Mouse (Mus musculus) ES-E14 (cell line): ENCODE measurements around the gene Aarsd1.

ENCODE experiments used
- CHD2 ChIP-seq: IDR thresholded peaks from 2 replicates; pipeline ENCODE4 v1.6.1; 2014; ENCODE audit warnings: mild to moderate bottlenecking, low read depth, low read length, inconsistent platforms
- HCFC1 ChIP-seq: IDR thresholded peaks from 2 replicates; pipeline ENCODE4 v1.6.1; 2012; ENCODE audit warnings: low read length, inconsistent platforms, borderline replicate concordance; ENCODE audit not compliant: insufficient read depth
- MAFK ChIP-seq: IDR thresholded peaks from 2 replicates; pipeline ENCODE4 v1.6.1; 2014; ENCODE audit warnings: mild to moderate bottlenecking, low read depth, low read length, inconsistent platforms; ENCODE audit not compliant: insufficient read depth
- ZC3H11A ChIP-seq: IDR thresholded peaks from 2 replicates; pipeline ENCODE4 v1.6.1; 2012; ENCODE audit warnings: low read depth, mild to moderate bottlenecking, inconsistent platforms, low read length, borderline replicate concordance
- ZNF384 ChIP-seq: IDR thresholded peaks from 2 replicates; pipeline ENCODE4 v1.6.1; 2012; ENCODE audit warnings: low read depth, low read length, inconsistent platforms

DNA sequence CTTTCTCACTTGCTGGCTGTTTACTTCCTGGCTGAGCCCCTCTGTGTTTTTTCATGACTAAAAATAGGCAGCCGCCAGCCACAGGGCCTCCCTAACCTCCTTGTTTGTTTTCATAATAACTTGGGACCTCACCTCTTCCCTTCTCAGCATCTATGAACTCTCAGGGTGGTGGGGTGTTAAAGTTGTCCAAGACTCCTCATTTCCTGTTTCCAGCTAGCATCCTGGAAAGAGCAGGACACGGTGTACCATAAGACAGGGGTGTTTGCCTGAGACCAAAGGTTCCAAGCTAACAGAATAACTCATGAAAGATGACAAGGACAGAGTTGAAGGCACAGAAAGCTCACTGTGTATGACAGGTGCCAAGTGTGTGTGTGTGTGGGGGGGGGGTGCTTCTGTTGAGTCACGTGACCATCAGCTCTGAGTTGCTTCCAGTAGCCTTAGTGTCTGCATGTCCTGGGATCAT lies 56.7 kb downstream of the Aarsd1 start:
- TF ChIP-seq HCFC1 (no peak), MAFK (no peak), ZC3H11A (no peak), ZNF384 (no peak), CHD2 (no peak)
